Mouse (Mus musculus) layer of hippocampus, adult 8-10 months (tissue): ENCODE results near the gene Fat4. TPM values are rescaled to one million over a fixed set of nuclear protein-coding genes. Genes with fewer than 3 reads are reported as not detected.
A peak's percentile ranks its signal among the peaks of the same experiment; 100 is the strongest.

Source experiments
- DNase-seq, 2 experiments: peaks; one replicate each; pipeline ENCODE4 v3.0.0; 2022; ENCODE audit warnings: low spot score in 2 of 2
- total RNA-seq, 4 experiments: library from RNA; stranded (reverse); gene quantifications; 2 replicates each; pipeline ENCODE4 v1.2.4; 2022

The Fat4 gene
- total RNA-seq, 4 experiments from 2014 or later: 23.2 to 30.8 (median 25.9) TPM

GRCm38 (mm10) chr3:38906832-38907231 is 20.1 kb downstream of the Fat4 start:
- DNase-seq: no peak

- DNase-seq: no peak
Observed at GRCm38 (mm10) chr3:38907676-38908425, 21.1 kb downstream of the Fat4 start.

GRCm38 (mm10) chr3:38908426-38909111 is 21.8 kb downstream of the Fat4 start:
- DNase-seq: no peak

- DNase-seq: no peak
Observed at GRCm38 (mm10) chr3:38912768-38913487, 26.2 kb downstream of the Fat4 start.

GRCm38 (mm10) chr3:38913488-38914105 is 26.9 kb downstream of the Fat4 start:
- DNase-seq: no peak

- DNase-seq: no peak
Observed at GRCm38 (mm10) chr3:38918926-38919325, 32.2 kb downstream of the Fat4 start.

- DNase-seq: no peak
Observed at GRCm38 (mm10) chr3:38921031-38921430, 34.3 kb downstream of the Fat4 start.

GRCm38 (mm10) chr3:38923251-38923686 is 36.5 kb downstream of the Fat4 start:
- no peak for DNase-seq

- no peak for DNase-seq
Observed at GRCm38 (mm10) chr3:38928076-38928686, 41.4 kb downstream of the Fat4 start.

GRCm38 (mm10) chr3:38928751-38929150 is 42.0 kb downstream of the Fat4 start:
- DNase-seq: no peak

GRCm38 (mm10) chr3:38934780-38935179 is 48.0 kb downstream of the Fat4 start:
- peak in 1 of 2 experiments; percentile 42 for DNase-seq

- DNase-seq: no peak
Observed at GRCm38 (mm10) chr3:38936485-38936884, 49.7 kb downstream of the Fat4 start.

- no peak for DNase-seq
Observed at GRCm38 (mm10) chr3:38937159-38937558, 50.4 kb downstream of the Fat4 start.

- DNase-seq: no peak
Observed at GRCm38 (mm10) chr3:38938136-38938535, 51.4 kb downstream of the Fat4 start.

GRCm38 (mm10) chr3:38939573-38939972 is 52.8 kb downstream of the Fat4 start:
- DNase-seq: no peak

- no peak for DNase-seq
Observed at GRCm38 (mm10) chr3:38940327-38940726, 53.6 kb downstream of the Fat4 start.

GRCm38 (mm10) chr3:38945157-38945556 is 58.4 kb downstream of the Fat4 start:
- no peak for DNase-seq

GRCm38 (mm10) chr3:38947706-38948105 is 61.0 kb downstream of the Fat4 start:
- no peak for DNase-seq

GRCm38 (mm10) chr3:38952602-38953001 is 65.9 kb downstream of the Fat4 start:
- no peak for DNase-seq

GRCm38 (mm10) chr3:38954196-38954595 is 67.5 kb downstream of the Fat4 start:
- no peak for DNase-seq

- DNase-seq: no peak
Observed at GRCm38 (mm10) chr3:38956012-38956648, 69.4 kb downstream of the Fat4 start.
